Mouse (Mus musculus) forebrain, embryonic 14.5 days (tissue): ENCODE results near the gene Cct3. TPM values are rescaled to one million over a fixed set of nuclear protein-coding genes. Genes with fewer than 3 reads are reported as not detected.
"Not testable (repeated sequence)": the region's sequence is repeated elsewhere in the genome, so short reads cannot be mapped to it uniquely, and the experiment has no call there.

Experiments used
- ATAC-seq: fragments of 200-750 bp; cut with Nextera tagmentation; 2 replicates; pipeline ENCODE4 v1.8.0; 2017; ENCODE audit warnings: mild to moderate bottlenecking, moderate library complexity
- DNase-seq: peaks from one replicate; pipeline ENCODE4 v3.0.0-alpha.2; 2015; ENCODE audit warnings: low spot score
- H3K27ac ChIP-seq: fragments of 300-500 bp; sonication (generic); 2 replicates; pipeline ENCODE4 v1.5.1; 2014; ENCODE audit warnings: low read depth, mild to moderate bottlenecking, control low read depth, low read length, moderate library complexity
- H3K27me3 ChIP-seq: fragments of 300-500 bp; sonication (generic); replicated peaks from 2 replicates; pipeline ENCODE4 v1.6.1; 2014; ENCODE audit warnings: low read length, control low read depth, mixed read lengths; ENCODE audit not compliant: control insufficient read depth, insufficient read depth
- H3K36me3 ChIP-seq: fragments of 300-500 bp; sonication (generic); 2 replicates; pipeline ENCODE4 v1.6.1; 2014; ENCODE audit warnings: low read length, control low read depth; ENCODE audit not compliant: control insufficient read depth, insufficient read depth
- H3K4me1 ChIP-seq: fragments of 300-500 bp; sonication (generic); 2 replicates; pipeline ENCODE4 v1.6.1; 2014; ENCODE audit warnings: antibody characterized with exemption, low read length, control low read depth; ENCODE audit not compliant: control insufficient read depth, insufficient read depth
- H3K4me2 ChIP-seq: fragments of 300-500 bp; sonication (generic); 2 replicates; pipeline ENCODE4 v1.6.1; 2014; ENCODE audit warnings: mild to moderate bottlenecking, control low read depth, low read length
- H3K4me3 ChIP-seq: fragments of 300-500 bp; sonication (generic); 2 replicates; pipeline ENCODE4 v1.5.1; 2014; ENCODE audit warnings: low read depth, low read length, control low read depth
- H3K9ac ChIP-seq: fragments of 300-500 bp; sonication (generic); 2 replicates; pipeline ENCODE4 v1.6.1; 2014; ENCODE audit warnings: mild to moderate bottlenecking, low read length, control low read depth, moderate library complexity
- H3K9me3 ChIP-seq: fragments of 300-500 bp; sonication (generic); replicated peaks from 2 replicates; pipeline ENCODE4 v1.6.1; 2016; ENCODE audit warnings: low read length, control low read depth, mixed read lengths; ENCODE audit not compliant: control insufficient read depth
- whole genome bisulfite sequencing: fragments of 180-500 bp; shearing (Covaris S2); extraction: QIAGEN DNeasy Blood & Tissue Kit; methylation state at CpG from one replicate; pipeline ENCODE4 v1.1.7; 2014; 5-methylcytosine and 5-hydroxymethylcytosine counted together
- polyA plus RNA-seq: library from polyadenylated mRNA; unstranded; fragments of >200 nt; fragmentation: Nextera tagmentation; extraction: Ambion mirVana; gene quantifications from 2 replicates; pipeline ENCODE4 v1.2.1, GENCODE M21; 2014

The Cct3 gene
- polyA plus RNA-seq, 1 experiment from 2014 or later: 616 TPM

DNA sequence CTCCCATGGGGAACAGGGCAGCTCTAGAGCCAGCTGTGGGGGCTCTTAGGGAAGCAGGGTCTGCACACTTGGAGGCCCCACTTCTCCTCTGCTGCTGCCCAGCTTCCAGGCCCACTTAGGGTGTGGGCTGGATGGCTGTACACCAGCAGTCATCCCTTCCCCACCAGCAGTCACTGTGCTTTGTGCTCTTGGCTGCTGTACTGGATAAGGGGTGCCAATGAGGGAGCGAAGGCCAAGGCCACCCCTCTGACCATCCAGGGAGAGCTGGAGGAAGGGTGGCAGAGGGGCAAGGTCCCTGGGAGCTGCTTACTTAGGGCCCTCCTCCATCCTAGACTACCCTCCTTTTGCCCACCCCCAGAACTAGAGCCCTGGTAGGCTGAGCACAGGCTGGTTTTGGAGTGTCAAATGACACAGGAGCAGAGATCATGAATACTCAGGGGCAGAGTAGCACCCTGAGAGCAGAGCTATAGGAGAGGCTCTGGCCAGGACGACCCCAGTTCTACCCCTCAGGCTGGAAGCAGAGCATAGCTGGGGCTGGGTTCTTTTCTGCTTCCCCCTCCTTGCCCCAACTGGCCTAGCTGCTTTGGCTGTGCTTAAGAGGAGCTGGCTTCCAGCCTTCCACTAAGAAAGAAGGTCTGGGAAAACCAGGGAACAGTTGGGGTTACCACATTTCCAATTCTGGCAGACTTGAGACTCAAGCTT lies 64.8 kb downstream of the Cct3 start:
- 84% methylated on average over 2 of the region's 2 CpGs for WGBS
- peaks cover 65% of the 10 kb centered on the region for H3K36me3 ChIP-seq
- no peak overlapping the region for H3K9ac ChIP-seq
- H3K27ac ChIP-seq: no peak overlapping the region
- no peak overlapping the region for H3K4me2 ChIP-seq
- no peak overlapping the region for H3K4me3 ChIP-seq
- 0 out of 2 replicates have a peak, but pooled peaks cover 6% of the 10 kb centered on the region for H3K27me3 ChIP-seq
- ATAC-seq (no peak), DNase-seq (no peak)
- H3K9me3 ChIP-seq: no peaks in the 10 kb centered on the region
- H3K4me1 ChIP-seq: no peaks in the 10 kb centered on the region

DNA sequence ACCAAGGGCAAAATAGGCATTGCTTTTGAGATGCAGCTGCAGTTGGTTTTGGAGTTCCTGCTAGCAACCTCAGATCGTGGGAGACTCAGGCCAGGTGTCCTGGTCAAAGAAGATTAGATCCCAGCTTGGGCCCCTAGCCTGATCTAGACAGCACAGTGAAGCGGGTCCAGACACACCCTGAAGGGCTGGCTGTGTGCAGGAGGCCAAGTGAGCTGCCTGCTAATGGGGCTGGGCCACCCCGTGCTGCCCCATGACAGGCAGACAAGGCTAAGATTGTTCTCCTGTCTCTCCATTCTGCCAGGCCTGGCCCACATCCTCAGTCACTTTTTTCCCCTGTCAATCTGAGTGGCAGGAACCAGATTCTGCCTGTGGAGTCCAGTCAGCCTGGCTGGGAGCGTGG lies 66.8 kb downstream of the Cct3 start:
- Histone ChIP-seq H3K27me3 (0 out of 2 replicates have a peak, but pooled peaks cover 6% of the 10 kb centered on the region), H3K9me3 (no peaks in the 10 kb centered on the region), H3K4me2 (no peak overlapping the region), H3K27ac (no peak overlapping the region), H3K9ac (no peak overlapping the region), H3K4me1 (no peaks in the 10 kb centered on the region), H3K36me3 (peaks cover 46% of the 10 kb centered on the region), H3K4me3 (no peak overlapping the region)
- 49% methylated on average over 4 of the region's 4 CpGs for WGBS
- ATAC-seq (no peak), DNase-seq (no peak)

GRCm38 (mm10) chr3:88364337-88364736 lies 67.4 kb downstream of the Cct3 start, which contains the start of gene Paqr6:
TSS of gene Paqr6 (plus strand) at chr3:88364584.
- ATAC-seq: no peak
- H3K4me1 ChIP-seq: no peaks in the 10 kb centered on the region
- H3K27me3 ChIP-seq: 0 out of 2 replicates have a peak, but pooled peaks cover 6% of the 10 kb centered on the region
- 0 out of 2 replicates have a peak within 1 kb of the TSS, but pooled peaks have one; percentile 9 for H3K4me2 ChIP-seq
- no peak within 1 kb of the TSS for H3K4me3 ChIP-seq
- no peaks in the 10 kb centered on the region for H3K9me3 ChIP-seq
- no peak within 1 kb of the TSS for H3K9ac ChIP-seq
- no peak within 1 kb of the TSS for H3K27ac ChIP-seq
- 2% methylated on average over 16 of the region's 16 CpGs for WGBS
- peak; percentile 25 for DNase-seq
- peaks cover 39% of the 10 kb centered on the region for H3K36me3 ChIP-seq

DNA sequence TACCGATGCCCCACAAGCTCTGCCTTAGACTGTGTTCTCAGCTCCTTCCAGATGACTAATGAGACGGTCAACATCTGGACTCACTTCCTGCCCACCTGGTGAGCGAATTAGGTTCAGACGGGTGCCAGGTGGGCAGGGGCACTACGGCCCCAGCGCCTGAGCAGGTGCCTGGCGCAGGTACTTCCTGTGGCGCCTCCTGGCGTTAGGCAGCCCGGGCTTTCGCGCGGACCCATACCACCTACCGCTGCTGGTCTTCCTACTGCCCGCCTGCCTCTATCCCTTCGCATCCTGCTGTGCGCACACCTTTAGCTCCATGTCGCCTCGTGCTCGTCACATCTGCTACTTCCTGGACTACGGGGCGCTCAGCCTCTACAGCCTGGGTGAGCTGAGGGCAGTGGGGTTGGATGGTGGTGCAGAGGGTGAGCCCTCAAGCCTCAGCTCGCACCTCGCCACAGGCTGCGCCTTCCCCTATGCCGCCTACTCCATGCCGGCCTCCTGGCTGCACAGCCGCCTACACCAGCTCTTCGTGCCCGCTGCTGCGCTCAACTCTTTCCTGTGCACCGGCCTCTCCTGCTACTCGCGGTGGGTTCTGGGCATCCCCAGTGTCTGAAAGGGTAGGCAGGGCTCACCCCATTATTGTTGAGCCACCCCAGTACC lies 68.9 kb downstream of the Cct3 start:
- Histone ChIP-seq H3K4me1 (no peaks in the 10 kb centered on the region), H3K27me3 (0 out of 2 replicates have a peak, but pooled peaks cover 6% of the 10 kb centered on the region), H3K9me3 (peaks cover 4% of the 10 kb centered on the region; the same call in 1 of the 2 replicates), H3K27ac (no peak overlapping the region), H3K4me3 (no peak overlapping the region), H3K9ac (no peak overlapping the region; the same call in 1 of the 2 replicates), H3K36me3 (peaks cover 24% of the 10 kb centered on the region), H3K4me2 (peak overlapping the region; percentile 5; the same call in 1 of the 2 replicates)
- ATAC-seq (0 out of 2 replicates have a peak, but pooled peaks have one; percentile 12), DNase-seq (no peak)
- 44% methylated on average over 34 of the region's 34 CpGs for WGBS

DNA sequence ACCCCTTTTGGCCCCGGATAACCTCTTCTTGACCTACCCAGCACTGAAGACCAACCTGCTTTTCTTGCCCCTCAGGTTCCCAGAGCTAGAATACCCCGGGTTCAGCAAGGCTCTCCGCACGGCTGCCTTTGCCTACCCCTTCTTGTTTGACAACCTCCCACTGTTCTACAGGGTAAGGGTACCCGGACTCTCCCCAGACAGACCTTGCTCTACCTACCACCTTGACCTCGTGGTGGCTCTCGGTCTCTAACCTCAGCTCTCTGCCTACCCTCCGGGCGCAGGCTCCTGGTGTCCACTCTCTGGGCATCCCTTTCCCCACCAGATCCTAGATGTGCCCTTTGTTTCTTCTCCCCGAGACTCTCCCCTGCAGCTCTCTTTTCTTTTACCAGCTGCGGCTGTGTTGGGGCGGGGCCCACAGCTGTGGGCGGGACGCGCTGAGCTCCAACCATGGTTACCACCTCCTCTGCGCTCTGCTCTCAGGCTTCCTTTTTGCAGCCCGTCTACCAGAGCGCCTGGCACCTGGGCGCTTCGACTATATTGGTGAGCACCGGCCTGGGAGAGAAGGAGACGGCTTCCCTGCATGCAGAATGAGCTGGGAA lies 70.0 kb downstream of the Cct3 start:
- peak; percentile 47 for DNase-seq
- Histone ChIP-seq H3K36me3 (peaks cover 14% of the 10 kb centered on the region), H3K4me2 (peak overlapping the region; percentile 23; the same call in 1 of the 2 replicates), H3K27ac (0 out of 2 replicates have a peak overlapping the region, but pooled peaks have one; percentile 48), H3K4me3 (0 out of 2 replicates have a peak overlapping the region, but pooled peaks have one; percentile 15)
- peak; percentile 85 for ATAC-seq
- H3K4me1 ChIP-seq, H3K27me3 ChIP-seq, H3K9me3 ChIP-seq, H3K9ac ChIP-seq: not testable (repeated sequence)
- 2% methylated on average over 17 of the region's 22 CpGs for WGBS

GRCm38 (mm10) chr3:88367517-88367916 lies 70.6 kb downstream of the Cct3 start:
- not testable (repeated sequence) for H3K4me1 ChIP-seq, H3K36me3 ChIP-seq, H3K9me3 ChIP-seq, H3K4me3 ChIP-seq, H3K4me2 ChIP-seq, H3K27ac ChIP-seq, DNase-seq, H3K27me3 ChIP-seq, H3K9ac ChIP-seq
- 39% methylated on average over 3 of the region's 7 CpGs for WGBS
- ATAC-seq: peak; percentile 28

DNA sequence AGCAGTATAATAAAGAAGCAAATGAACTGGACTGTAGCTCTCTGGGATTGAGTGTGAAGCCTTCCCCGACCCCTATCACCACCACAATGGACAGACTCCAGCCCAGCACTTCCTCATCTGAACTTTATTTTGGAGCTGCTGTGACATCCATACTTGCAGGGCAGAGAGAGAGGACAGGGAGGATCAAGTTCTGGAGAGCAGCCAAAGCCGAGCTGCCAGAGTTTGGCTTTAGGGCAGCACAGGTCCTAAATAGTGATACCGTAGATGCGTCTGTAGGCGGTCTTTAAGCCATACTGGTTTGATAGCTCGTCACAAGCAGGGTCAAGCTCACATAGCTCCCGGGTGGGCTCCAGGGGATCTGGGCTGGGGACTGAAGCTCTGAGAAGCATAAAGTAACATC lies 71.6 kb downstream of the Cct3 start:
- ATAC-seq, H3K4me1 ChIP-seq, H3K4me2 ChIP-seq, DNase-seq, H3K27ac ChIP-seq, H3K9ac ChIP-seq, H3K9me3 ChIP-seq, H3K36me3 ChIP-seq, H3K27me3 ChIP-seq, H3K4me3 ChIP-seq: not testable (repeated sequence)
- 89% methylated on average over 7 of the region's 7 CpGs for WGBS
